Mouse (Mus musculus) ZHBTc4 (cell line): ENCODE results near the gene Lpin3.
A peak's percentile ranks its signal among the peaks of the same experiment; 100 is the strongest.

ENCODE experiments used
- DNase-seq: peaks from one replicate; pipeline ENCODE4 v3.0.0-alpha.2; 2011; ENCODE audit warnings: low read depth, low spot score

Gene Lpin3

GRCm38 (mm10) chr2:160932981-160933380 lies 52.5 kb downstream of the Lpin3 start:
- no peak for DNase-seq

DNA sequence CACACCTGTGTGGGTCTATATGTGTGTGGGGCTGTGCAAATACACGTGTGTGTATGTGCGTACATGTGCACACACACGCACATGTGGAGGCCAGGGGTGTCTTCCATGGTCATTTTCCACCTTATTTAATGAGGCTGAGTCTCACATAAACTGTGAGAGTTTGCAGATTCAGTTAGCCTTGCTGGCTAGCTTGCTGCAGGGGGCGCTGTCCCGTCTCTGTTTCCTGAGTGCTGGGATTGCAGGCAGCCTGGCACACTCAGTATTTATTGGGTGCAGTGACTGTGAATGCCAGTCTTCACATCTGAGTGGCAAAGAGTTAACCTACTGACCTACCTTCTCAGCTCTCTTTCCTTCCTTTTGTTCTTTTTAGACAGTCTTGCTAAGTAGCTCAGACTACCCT lies 53.4 kb downstream of the Lpin3 start:
- DNase-seq, result peak; percentile 15

GRCm38 (mm10) chr2:160934451-160934850 lies 54.0 kb downstream of the Lpin3 start:
- DNase-seq, result no peak

DNA sequence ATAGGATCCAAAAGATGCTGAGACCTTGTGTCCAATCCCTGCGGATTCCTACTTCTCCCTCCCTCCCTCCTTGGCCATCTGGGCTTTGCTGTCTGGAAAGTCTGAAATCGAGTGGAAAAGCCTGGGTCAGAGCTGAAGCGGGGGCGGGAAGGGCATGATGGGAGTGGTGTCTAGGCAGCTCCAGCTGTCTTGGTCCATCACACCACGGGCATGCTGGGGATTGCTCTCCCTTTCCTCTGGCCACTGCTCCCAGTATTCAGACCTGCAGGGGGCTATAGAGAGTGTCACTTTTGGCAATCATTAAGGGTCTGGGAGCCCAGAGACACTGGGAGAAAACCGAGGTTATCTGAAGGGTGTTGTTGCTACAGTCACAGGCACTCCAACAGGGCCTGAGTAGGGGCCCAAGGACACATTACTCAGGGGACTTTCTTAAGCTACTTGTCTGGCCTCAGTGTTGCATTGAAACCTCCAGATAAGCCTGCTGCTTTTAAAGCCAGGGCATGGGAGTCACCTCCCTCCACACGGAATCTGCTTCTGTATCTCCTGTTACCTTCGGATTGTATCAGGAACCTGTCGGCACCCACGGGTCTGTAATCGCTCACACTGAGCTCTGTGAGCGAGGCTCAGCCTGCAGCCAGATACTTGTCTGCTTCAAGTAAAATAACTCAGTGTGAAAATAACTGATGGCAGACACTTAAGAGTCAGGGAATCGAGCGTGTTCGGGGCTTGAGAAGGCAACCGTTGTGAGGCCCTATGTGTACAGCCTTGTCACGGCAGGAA lies 60.6 kb downstream of the Lpin3 start:
- no peak for DNase-seq

GRCm38 (mm10) chr2:160942443-160942842 lies 62.0 kb downstream of the Lpin3 start:
- no peak for DNase-seq

- no peak for DNase-seq
Observed at GRCm38 (mm10) chr2:160951595-160951994, 71.1 kb downstream of the Lpin3 start.

- DNase-seq, result no peak
Observed at GRCm38 (mm10) chr2:160953131-160953873, 72.8 kb downstream of the Lpin3 start.

DNA sequence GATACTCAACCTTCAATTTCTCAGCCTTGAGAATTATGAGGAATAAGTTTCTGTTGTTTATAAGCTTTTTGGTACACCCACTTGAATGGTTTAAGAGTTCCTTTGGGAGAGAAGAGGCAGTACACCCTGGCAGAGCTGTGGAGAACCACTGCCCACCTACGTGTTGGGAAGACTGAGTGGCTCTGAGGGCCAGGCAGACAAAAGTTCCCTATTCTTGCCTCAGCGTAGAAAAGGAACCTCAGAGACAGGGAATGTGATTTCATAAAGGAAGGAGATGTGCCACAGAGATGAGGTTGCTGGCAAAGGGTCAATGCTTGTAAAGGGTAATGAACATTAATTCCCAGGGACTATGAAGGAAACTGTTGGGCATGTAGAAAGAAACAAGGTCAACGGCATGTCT lies 74.1 kb downstream of the Lpin3 start:
- DNase-seq, result no peak

- peak; percentile 19 for DNase-seq
Observed at GRCm38 (mm10) chr2:160955331-160955730, 74.9 kb downstream of the Lpin3 start.
